Mouse (Mus musculus): ENCODE measurements at regions not wholly inside any gene's neighbourhood (a gene's known extent, or its start where the extent isn't known, plus 50 kb on each side); places are given as distances from the start of the nearest gene placed in this dataset.

DNA sequence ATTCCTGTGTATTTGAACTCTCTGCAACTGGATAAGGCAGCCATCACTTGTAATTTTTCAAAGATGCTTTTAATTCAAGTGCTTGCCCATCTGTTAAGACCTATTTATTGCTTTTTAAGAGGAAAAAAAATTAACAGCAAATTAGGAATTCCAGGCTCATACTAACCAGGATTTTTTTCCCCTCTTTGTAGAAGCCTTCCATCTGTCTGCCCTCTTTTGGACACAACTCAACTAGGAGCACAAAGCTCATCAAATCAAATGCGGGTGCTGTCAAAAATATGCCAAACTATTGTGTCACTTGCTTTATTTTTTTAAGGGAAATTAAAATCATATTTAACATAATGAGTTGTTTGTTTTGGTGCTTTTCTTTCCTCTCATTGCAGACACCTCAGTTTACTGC is 55.6 kb upstream of the Gm6657 start:
- 66% methylated on average over 1 of the region's 1 CpGs for WGBS

More for the DNA sequence above, 55.6 kb upstream of the Gm6657 start:
- H3K9ac ChIP-seq (replicated peaks) = no peak overlapping the region
- H3K36me3 ChIP-seq = no peaks in the 10 kb centered on the region
- ATAC-seq (replicated peaks) = no peak
- H3K9me3 ChIP-seq = no peaks in the 10 kb centered on the region
- no peak overlapping the region for H3K27ac ChIP-seq (replicated peaks)
- H3K4me3 ChIP-seq = no peak overlapping the region
- H3K4me1 ChIP-seq = peaks cover 7% of the 10 kb centered on the region
- H3K27me3 ChIP-seq = no peaks in the 10 kb centered on the region
- no peak overlapping the region for H3K4me2 ChIP-seq (replicated peaks)
